Mouse (Mus musculus) CH12F3 (cell line): ENCODE data around the gene Dvl1.

Source experiments
- in situ Hi-C: fragments of 300-500 bp; cut with MboI; formaldehyde crosslinking; loops from 2 replicates; pipeline ENCODE4 v1.14.3; 2020; ENCODE audit warnings: low sequenced_read_pairs

Dvl1 gene

DNA sequence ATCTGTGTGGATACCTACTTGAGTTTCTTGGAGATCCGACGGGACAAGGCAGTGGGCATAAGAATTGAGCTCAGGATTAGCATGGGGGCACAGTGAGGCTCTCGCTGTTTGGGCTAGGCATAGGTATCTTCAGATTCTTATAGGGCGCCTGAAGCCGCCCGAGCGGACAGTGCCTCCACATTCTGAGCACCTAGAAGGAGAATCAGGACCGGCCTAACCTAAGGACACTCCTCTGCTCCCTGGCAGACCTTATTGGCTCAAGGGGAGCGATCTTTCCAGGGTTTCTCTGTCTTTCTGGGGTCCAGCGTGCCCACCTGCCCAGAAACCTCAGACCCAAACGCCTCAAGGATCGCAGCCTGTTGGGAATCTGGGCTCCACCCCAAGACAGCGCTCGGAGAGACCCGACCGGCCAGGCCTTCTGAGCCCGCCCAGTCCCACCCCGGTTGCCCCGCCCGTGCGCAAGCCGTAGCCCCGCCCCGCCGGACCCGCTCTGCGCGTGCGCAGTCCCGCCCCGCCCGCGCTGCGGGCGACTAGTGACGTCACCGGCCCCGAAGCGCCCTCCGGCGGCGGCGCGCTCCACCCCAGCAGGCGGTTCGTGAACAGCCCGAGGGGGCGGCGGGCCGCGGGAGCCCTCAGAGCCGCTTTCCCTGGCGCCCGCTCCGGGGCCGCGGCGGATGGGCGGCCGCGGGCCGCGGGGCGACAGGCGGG is at the start of gene Dvl1:
Gene Dvl1, plus strand, starts transcription at position 532 of the 708 bp plus-strand sequence.
- in situ Hi-C loops: no loop called here

DNA sequence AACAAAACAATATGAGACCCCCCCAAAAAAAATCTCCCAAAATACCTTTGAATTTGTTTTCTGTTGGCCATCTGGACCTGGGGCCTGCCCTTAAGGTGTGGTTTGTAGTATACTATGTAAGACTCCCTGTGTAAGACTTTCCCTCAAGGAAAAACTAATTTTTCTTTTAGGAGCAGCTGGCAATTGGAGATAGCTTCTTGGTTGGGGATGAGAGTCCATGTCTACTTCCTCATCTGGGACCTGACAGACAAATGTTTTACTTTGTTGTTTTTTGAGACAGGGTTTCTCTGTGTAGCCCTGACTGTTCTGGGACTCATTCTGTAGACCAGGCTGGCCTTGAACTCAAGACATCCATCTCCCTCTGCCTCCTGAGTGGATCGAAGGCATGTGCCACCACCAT is 45.1 kb upstream of the Dvl1 start:
- in situ Hi-C loops: no loop called here

DNA sequence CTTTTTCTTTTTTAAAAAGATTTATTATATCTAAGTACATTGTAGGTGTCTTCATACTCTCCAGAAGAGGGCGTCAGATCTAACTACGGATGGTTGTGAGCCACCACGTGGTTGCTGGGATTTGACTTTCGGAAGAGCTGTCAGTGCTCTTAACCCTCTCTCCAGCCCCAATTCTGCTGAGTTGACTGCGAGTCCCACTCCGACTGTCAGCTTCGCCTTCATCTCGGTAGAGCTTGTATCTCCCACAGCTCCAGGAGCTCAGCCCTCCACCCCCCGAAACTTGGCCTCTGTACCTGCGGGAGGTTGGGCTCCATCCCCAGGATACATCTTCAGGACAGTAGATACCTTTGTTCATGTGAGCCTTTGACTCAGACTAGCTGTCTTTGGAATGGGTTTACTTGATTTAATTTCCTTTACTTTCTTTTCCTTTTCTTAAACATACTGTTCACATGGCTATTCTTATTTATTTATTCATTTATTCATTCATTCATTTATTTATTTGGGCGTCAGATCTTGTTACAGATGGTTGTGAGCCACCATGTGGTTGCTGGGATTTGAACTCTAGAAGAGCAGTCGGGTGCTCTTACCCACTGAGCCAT is 44.4 kb upstream of the Dvl1 start, which contains the start of gene Mrpl20:
Gene Mrpl20, plus strand, starts transcription at position 138 of the 599 bp plus-strand sequence.
- in situ Hi-C loops: no loop called here

DNA sequence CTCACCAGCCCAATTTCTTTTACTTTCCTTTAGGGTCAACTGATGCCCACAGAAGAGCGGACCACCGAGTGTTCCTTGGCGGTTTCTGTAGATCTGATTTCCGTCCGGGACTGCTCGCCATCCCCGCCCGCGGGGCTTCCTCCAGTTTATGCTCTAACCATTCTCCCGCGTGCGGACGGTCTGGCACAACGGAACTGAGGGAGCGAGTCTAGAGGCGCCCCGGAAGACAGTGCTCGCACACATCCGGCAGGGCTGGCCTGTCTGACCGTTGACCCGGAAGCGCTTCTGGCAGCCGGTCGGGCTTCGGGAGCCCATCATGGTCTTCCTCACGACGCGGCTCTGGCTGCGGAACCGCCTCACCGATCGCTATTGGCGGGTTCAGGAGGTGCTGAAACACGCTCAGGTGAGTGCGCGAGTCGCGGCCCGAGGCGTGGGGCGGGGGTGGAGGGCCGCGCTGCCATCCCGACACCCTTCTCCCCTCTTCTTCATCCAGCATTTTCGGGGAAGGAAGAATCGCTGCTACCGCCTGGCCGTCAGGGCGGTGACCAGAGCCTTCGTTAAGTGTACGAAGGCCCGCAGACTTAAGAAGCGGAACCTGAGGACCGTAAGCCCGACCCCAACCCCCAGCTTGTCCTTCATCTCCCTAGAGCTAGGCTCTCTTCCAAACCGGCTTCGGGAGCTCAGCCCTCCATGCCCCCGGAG is 43.7 kb upstream of the Dvl1 start:
- in situ Hi-C loops: no loop called here

DNA sequence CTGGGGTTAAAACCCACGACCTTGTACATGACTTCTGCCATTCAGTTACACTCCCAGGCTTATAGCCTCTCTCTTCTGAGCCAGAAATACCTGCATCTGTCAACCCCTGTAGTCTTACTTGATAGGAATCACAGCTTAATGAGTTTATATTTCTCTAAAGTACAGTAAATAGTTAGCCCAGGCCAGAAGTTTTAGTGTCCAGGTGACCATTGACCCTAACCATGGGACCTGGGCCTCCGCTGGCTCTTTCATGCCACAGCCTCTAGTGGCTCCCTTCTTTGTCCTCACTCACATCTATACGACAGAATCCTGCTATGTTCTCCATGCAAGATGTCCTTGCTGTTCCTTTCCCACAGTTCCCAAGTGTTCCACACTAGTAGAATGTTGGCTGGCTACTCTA is 39.4 kb upstream of the Dvl1 start:
- in situ Hi-C loops: no loop called here

DNA sequence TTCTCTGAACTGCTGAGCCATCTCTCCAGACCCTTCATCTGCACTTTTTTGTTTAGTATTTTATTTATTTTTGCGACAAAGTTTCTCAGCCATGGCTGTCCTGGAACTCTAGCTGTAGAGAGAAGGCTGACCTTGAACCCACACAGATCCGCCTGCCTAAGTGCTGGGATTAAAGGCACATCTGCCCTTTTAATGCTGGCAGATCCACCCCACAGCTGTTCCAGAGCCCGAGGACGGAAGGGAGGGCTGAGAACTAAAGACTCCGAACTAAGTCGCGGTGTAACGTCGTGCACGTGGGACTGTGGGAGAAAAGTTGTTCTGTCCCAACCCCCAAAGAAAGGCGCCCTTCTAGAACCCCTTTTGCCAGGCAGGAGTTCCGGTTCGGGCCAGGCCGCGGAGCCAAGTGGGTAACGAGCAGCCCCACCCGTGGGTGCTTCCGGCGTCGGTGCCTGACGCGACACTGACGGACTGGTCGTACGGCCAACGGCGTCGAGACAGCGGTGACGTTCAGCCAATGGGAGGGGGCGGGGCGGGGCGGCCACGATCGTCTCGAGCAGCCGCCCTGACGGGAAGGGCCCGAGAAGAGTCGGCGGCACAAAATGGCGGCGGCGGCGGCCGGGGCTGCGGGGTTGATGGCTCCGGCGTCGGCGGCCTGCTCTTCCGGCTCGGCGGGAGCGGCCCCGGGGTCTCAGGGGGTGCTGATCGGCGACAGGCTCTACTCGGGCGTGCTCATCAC is 35.1 kb upstream of the Dvl1 start, which contains the start of gene Ccnl2:
Gene Ccnl2, plus strand, starts transcription at position 561 of the 736 bp plus-strand sequence.
- in situ Hi-C loops: no loop called here

DNA sequence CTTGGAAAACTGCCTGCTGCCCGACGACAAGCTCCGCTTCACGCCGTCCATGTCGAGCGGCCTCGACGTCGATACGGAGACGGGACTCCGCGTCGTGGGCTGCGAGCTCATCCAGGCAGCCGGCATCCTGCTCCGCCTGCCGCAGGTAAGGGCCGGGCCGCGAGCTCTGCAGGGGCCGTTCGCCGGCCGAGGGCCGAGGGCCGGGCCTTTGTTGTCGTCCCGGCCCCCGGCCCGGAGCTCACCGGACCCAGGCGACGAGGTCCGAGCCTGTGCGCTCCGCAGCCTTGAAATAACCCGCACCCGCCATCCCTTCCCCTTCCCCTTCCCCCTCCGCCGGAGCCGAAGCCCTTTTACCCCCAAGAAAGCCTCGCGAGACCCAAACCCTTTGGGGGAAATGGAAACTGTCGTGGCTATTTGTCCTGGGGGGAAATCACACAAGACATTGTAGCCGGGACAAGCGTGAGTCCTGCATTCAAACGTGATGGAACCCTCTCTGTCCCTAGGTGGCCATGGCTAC is 34.5 kb upstream of the Dvl1 start:
- in situ Hi-C loops: no loop called here

DNA sequence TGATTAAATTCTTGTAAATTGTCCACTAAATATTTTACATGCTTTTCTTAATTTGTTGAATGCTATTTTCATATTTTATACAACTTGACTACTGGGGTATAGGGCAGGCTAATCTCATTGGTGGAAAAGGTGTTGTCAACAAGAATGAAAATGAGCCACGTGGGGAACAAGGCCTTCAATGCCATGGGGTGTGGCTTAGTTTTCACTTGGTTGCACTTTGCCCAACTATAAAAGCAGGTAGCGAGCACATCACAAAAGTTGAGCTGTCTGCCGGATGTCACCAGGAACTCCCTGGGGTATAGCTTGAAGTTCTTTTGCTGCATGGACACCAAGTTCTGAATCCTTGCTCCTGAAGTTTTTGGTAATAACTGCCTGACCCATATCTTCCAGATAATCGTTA is 29.7 kb upstream of the Dvl1 start:
- in situ Hi-C loops: no loop called here

DNA sequence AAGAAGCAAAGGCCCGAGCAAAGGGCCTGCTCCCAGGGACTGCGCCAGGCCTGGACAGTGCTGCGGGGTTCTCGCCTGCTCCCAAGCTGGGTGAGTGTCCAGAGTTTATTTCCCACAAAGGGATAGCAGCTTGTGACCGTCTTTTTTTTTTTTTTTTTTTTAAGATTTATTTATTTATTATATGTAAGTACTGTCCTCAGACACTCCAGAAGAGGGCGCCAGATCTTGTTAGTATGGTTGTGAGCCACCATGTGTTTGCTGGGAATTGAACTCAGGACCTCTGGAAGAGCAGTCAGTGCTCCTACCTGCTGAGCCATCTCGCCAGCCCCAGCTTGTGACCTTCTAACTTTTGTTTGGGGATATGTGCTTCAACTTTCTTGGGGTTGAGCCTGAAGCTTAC is 26.2 kb upstream of the Dvl1 start:
- in situ Hi-C loops: no loop called here

DNA sequence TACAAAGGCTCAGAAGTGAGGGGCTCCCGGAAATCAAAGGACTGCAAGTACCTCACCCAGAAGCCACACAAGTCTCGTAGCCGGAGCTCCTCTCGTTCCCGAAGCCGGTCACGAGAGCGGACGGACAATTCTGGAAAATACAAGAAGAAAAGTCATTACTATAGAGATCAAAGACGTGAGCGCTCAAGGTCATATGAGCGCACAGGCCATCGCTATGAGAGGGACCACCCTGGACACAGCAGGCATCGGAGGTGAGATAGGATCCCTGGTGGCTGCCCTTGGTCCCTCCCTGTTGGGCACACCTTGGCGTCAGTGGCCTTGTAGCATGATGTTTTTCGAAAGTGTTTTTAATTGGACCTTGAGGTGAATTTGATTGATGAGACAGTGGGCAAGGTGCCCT is 23.8 kb upstream of the Dvl1 start:
- in situ Hi-C loops: no loop called here

DNA sequence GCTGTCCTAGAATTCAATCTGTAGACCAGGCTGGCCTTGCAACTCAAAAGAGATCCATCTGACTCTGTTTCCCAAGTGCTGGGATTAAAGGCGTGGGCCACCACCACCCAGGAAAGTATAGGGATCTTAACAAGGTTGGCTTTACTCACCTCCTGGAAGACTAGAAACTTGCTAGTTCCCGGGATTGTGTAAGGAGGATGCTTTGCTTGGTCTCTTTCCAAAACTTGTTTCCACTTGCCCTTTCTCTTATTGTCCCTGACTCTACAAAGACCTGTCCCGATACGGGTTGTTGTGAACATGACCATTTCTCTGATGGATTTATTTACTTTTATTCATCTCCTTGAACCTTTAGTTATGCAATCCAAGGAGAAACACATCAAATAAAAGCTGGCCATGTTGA is 17.3 kb upstream of the Dvl1 start:
- in situ Hi-C loops: no loop called here

DNA sequence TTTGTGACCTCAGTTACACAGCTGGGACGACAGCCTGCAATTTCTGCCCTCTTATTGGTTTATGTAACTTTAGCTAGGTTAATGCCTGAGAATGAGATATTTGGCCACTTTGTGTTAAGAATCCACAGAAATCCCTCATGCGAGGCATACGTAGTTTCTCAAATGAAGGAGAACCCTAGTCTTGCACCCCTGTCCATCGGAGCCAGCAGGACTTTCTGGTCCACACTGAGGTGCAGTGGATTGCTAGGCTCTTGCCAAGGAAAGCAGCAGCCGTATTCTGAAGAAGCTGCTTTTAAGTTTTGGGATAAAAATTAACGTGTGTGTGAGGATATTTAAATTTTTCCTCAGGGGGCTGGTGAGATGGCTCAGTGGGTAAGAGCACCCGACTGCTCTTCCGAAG is 16.6 kb upstream of the Dvl1 start:
- in situ Hi-C loops: no loop called here

DNA sequence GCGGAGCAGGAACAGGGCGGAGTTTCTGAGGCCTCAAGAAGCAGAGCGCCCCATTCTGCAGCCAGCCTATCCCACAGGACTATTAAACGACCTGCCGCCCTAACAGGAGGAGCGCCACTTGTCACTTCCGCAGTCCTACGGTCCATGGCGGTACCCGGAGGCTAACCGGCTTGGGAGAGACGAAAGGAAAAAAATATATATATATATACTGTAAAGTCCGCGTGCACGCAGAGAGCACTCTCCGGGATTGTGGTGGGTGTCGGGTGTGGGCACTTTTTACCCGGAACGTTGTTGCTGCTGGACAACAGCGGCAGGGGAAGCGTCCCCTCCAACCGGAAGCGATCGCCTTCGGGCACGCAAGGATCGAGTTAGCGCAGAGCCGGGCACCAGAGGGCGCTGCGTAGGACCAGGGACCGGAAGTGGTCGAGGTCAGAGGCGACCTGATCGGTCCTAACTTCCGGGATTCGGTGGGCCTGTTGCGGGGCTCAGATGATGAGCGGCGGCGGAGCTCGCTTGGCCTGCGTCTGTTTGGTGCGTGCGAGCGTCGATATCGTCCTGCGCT is 15.9 kb upstream of the Dvl1 start, which contains the start of gene Aurkaip1:
Gene Aurkaip1, plus strand, starts transcription at position 68 of the 562 bp plus-strand sequence.
- in situ Hi-C loops: no loop called here

DNA sequence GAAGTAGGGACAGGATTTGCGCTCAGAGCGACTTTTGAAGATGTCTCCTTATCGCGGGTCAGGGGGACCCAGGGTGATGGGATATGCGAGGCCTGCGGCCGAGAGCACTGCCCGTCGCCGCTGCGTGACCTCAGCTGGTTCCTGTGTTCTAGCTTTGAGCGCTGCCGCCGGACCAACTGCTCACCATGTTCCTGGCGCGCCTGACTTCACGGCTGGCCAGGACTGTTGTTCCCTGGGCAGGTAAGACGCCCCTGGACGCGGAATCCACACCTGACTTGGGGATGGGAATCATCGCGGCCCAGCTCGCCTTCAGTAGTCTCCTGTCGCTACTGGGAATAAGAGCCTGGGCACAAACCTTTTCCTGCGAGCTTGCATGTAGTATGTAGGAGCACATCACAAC is 15.4 kb upstream of the Dvl1 start:
- in situ Hi-C loops: no loop called here

DNA sequence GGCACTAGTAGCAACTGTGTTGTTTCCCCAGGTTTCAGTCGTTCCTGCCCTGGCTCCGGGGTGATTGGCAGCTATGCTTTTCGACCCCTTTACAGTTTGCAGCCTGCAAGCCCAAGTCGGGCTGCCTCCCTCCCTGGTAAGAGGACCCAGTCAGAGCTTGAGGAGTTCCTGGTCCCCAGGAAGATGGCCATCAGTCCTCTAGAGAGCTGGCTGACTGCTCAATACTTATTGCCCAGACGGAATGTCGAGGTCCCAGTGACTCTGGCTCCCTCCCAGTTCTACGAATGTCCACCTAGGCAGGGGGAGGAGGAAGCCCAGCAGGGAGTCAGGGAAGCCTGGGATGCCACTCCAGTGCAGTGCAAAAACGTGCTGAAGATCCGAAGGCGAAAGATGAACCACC is 14.9 kb upstream of the Dvl1 start:
- in situ Hi-C loops: no loop called here

DNA sequence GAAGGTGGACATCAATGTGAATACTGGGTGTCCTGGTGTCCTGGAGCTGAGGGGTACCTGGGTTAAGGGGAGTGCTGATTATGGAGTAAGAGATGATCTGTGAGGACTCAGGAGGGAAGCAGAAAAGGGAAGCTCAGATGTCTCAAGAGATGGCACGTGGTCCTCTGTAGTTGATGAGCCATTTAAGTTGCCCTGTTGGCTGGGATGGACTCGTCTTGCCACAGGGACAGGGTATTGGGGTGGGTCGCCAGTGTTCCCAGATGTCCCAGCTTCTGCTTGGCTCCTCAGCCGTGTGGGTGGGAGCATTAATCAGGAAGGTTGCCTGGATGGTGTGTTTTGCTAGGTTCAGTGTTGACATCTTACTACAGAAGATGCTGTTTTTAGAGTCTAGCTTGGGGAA is 14.0 kb upstream of the Dvl1 start:
- in situ Hi-C loops: no loop called here

DNA sequence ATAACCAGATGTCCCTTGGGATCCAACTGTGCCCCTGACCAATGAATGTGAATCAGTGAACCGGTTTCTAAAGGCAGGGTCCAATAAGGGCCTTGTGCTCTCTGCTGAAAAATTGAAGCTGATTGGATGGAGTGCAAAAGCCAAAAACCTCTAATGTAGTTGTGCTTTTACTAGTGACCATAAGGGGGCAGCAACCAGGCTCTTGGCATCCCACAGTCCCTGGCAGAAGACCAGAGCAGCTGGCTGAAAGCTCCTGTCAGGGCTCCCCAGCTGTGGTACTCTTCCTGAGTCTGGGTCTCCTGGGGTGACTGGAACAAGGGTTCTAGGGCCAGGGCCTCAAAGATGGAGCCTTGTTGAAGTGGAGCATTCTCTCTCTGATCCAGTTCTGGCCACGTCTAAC is 13.4 kb upstream of the Dvl1 start:
- in situ Hi-C loops: no loop called here

DNA sequence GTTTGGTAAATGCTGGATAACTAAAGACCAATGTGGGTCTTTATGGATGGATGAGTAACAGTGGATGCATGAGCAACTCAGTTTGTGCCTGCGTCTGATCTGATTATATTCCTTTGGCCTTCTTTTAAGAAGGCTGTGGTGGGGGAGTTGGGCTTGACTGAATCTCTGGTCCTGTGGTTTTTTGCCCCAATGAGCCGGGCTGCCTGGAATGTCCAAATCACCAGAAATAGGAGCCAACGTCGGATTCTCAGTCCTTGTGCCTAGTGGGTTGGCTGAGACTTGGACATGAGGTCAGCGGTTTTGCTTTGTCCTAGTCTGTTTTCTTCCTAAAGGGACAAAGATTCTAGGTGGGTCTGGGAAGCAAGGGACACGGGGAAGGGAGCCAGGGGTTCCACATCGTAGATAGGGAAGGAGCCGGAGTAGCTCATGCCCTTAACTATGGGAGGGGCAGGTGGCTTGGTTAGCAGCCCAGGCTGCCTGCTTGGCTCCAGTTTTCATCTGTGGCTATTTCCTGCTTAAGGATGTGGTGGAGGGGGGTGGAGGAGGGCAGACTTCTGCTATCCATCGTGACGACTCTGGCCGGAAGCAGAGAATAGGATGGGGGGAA is 9.7 kb upstream of the Dvl1 start:
- in situ Hi-C loops: no loop called here

DNA sequence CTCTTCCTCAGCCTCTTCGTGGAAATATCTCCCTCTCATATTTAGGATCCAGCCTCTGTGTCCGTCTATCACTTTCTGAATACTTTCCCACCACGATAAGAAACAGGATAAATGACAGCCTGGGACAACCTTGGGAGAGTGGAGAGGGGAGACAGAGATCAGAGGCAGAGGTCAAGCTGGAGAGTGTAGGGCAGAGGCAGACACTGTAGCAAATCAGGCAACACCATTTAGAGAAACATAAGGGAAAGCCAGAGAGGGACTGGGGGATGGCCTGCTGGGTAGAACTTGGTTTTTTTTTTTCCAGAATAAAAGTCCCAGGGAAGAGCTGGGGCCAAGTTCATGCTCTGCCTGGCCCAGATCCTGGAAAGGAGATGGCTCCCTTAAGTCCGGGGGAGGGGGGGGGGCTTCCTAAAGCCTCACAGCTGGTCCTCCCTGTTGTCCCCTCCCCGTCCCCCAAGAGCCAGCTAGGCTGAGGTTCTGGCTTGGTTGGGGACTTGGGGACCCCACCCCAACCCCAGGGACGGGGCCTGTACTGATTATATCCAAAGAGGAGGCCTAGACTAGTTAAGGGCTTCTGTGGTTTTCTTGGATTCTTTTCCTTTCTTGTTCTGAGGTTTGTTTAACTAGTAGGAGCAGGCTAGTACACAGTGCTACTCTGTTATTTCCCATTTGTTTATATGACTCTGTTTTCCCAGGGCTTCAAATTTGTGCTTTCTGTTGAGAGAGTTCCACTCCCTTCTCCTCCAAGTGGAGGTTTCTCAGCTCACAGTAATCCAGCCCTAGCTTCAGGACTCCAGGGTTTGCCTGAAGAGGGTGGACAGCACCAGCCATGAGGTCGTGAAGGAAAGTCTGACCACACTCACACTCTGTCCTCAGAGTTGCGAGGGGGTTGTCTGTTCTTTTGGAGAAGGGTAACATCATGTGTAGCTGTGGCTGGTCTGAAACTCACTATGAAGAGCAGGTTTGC is 8.7 kb upstream of the Dvl1 start:
- in situ Hi-C loops: no loop called here
